Mouse (Mus musculus): Measurements from ENCODE around the gene Gnmt.

Gene Gnmt

DNA sequence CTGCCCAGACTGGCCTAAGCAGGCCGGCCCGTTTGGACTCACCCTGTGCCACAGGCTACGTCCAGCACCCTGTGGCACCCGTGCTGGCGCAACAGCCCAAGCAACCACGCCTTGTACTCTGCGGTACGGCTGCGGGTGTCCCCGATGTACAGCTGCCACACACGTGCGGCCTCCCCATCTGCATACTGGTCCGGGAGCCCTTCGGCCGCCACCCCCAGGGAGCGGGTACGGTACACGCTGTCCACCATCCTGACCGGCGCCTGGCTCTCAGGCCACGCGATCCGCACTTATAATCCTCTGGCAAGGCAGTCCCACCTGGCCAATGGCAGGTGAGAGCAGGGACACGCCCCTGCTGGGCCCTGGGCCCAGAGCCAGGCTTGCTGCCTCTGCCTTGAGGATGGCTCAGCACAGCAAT lies at the start of gene Gnmt:
Gnmt (minus strand) TSS at position 265 of the 415 bp plus-strand sequence.
- no peak for ATAC-seq (ENCODE audit: low TSS enrichment)

DNA sequence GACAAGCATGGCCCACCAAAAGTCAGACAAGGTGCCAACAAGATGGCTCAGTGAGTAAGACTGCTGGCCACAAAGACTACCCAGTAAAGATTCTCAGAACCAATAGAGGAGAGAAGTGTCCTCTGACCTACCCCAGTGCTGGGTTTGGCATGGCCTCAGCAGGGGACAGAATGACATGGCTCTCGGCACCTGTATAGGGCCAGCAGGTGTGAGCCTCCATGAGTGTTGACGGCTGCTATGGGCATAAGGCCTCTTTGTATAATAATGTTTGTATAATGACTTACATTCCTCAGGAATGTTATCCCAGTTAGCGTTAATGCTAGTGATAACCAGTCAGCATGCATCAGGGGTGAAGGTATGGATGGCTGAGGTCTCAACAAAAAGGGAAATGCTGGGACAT lies 47.1 kb upstream of the Gnmt start:
- no peak for ATAC-seq (ENCODE audit: low TSS enrichment)

DNA sequence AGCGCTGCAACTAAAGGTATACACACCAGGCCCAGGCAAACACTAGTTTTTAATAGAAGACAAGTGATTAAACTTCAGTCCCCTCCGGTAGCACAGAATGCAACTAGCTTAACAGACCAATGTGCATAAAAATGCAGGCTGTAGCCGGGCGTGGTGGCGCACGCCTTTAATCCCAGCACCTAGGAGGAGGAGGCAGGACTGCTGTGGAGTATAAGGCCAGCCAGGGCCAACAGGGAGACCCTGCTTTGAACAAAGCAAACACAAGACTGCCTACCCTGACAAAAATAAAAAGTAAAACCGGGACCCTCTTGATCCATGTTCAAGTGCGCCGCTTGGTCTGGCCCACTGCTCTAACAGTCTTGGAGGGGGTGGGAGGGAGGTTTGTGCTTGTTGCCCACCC lies 46.1 kb upstream of the Gnmt start:
- ATAC-seq (ENCODE audit: low TSS enrichment): no peak

DNA sequence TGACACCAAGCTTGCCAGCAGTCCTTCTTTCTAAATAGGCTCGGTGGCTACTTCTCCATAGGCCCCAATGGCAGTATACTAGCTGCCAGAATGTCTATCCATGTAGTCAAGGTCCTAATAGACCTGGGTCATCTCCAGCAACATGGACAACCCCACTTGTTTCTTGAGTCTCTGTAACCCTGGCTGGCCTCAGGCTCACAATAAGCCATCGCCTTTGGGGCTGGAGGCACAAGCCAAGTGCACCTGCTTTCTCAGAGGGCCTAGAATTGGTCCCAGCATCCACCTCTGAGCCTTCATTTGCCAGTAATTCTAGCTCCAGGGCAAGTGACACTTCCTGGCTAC lies 45.1 kb upstream of the Gnmt start:
- no peak for ATAC-seq (ENCODE audit: low TSS enrichment)

DNA sequence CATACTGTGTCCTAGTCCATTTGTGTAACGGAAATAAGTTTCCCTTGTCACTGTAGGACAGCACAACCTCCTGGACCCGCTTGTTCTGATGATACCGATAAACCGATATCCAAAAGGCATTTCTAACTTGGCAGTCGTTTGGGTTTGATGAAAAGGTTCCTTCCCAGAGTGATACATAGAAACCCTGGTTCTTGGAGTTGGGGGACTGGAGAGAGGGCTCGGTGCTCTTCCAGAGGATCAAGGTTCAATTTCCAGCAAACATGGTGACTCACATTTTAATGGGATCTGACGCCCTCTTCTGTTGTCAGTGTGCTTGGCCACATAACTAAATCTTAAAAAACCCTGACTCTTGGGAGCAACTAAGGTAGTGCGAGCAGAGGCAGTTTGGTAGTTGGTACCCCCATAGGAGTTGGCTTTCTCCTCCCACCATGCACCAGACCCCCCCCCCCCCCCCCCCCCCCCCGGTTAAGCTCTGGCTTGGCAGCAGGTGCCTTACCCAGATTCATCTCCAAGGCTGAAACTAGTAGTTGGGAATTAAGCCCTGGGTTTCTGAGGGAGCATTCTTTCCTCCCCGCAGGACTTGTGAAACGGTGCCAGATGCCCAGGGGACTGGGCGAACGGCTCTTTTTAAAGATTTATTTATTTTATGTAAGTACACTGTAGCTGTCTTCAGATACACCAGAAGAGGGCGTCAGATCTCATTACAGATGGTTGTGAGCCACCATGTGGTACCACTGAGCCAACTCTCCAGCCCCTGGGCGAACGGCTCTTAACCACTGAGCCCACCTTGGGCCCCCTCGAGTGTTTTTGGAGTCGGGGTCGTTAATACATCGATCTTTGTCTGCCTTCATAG lies 44.5 kb upstream of the Gnmt start:
- ATAC-seq (ENCODE audit: low TSS enrichment): peak; percentile 22; the same call in 1 of the 2 replicates

DNA sequence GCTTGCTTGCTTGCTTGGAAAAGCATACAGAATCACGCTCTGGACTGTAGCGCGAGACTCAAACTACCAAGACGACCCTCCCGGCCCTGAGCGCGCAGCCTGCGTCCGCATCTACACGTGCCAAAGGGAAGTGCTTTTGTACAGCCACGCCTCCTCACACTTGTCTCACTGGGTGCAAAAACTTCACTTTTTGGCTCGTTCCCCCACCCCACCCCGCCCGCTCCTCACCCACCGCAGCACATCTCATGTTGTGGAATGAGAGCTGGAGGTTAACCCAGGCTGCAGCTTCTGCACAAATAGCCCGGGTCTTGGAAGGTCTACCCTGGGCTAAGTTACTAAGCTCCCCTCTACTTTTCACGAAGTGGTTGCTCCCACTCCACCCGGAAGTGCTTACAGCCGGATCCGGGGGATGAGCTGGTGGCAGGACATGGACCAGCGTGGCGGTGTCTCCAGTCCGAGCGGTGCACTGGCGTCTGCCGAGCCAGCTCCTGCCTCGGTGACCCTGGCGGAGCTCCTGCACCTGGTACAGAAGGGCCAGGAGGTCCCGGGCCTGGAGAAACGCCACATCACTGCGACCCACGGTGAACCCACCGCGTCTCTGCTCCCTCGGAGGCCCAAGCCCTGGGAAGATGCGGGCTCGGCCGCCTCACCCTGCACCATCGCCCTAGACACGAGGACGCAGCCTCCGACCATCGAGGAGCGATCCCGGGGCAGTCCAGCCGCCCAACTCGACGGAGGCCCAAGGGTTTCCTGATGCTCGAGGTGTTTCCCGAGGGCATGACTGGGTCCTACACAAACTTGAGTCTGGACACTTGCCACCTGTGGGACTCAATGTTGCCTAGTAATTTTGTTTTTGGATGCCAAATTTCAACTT lies 43.7 kb upstream of the Gnmt start, which contains the start of gene 2310039H08Rik:
2310039H08Rik (plus strand) TSS at position 232 of the 874 bp plus-strand sequence.
- peak; percentile 87 for ATAC-seq (ENCODE audit: low TSS enrichment)

DNA sequence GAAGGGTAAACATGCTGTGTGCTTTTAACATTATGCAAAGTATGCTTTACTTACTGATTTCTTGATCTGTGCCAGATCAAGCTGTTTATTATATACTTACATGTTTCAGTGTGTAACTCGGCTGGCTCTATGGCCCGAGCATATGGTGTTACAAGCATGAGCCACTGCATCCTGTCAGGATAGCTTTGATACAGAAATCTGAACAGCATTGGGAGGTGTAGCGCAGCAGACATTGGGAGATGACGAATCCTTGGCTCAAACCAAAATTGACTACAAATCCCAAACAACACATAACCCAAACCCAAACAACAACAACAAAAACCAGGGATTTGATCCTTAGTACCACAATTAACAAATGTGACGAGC lies 43.1 kb upstream of the Gnmt start:
- ATAC-seq (ENCODE audit: low TSS enrichment): peak; percentile 14; the same call in 1 of the 2 replicates

DNA sequence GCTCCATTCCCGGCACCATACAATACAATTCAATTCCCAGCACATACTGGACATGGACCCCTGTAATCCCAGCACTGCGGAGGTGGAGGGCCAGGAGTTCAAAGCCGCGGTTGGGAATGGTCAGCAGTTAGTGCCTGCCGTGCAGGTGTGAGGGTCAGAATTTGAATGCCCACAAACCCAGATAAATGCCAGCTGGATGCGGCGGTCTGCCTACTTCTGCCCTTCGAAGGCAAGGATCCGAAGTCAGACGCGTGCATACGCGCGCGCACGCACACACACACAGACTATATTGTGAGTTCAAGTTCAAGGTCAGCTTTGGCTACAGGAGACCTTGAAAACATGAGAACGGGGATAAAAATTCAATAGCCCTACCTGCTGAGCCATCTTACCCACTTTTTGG lies 42.6 kb upstream of the Gnmt start:
- no peak for ATAC-seq (ENCODE audit: low TSS enrichment)

DNA sequence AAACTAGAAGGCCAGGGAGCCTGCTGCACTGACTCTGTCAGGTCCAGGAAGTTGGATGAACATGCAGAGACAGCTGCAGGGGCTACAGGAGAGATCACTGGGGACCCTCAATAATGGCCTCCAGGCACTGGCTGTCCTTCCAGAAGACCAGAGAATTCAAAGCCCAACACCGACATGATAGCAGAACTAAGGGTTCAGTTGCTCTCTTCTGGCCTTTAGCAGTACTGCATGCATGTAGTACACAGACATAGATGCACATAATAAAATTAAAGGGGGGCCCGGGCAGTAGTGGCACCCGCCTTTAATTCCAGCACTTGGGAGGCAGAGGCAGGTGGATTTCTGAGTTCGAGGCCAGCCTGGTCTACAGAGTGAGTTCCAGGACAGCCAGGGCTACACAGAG lies 42.1 kb upstream of the Gnmt start:
- no peak for ATAC-seq (ENCODE audit: low TSS enrichment)

DNA sequence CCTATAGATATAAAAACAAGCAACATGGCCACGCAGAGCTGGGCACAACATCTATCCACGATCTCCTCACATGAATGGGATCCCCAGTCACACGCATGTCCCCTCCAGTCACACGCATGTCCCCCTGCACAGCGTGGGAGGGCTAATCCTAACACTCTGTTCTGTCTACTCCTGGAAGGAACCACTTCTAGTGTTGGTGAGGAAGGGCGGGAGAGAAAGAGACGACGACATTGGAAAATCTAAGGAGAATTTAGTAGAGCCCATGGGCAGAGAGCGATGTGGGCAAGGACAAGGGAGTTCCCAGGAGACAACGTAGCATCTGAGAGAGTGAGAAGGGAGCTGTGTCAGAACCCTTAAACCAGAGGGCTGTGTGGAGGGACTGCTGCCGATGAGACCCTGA lies 41.6 kb upstream of the Gnmt start:
- ATAC-seq (ENCODE audit: low TSS enrichment): no peak

DNA sequence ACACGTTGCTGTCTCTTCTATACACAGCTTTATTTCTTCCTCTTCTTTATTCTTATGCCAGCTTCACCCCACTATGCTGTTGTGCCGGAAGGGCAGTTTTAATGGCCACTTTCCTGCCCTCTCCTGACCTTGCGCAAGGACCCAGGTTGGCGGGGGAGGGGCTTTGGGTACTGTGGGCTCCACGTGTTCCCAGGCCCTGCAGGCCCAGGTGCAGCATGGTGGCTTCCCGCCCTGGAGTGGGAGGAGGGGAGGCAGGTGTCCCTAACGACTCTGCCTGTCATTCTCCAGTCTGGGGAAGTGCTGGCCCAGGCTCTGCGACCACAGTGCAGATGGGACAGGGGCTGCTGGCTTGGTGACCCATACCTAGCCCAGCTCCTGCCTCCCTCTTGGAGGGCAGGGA lies 38.9 kb upstream of the Gnmt start:
- no peak for ATAC-seq (ENCODE audit: low TSS enrichment)

DNA sequence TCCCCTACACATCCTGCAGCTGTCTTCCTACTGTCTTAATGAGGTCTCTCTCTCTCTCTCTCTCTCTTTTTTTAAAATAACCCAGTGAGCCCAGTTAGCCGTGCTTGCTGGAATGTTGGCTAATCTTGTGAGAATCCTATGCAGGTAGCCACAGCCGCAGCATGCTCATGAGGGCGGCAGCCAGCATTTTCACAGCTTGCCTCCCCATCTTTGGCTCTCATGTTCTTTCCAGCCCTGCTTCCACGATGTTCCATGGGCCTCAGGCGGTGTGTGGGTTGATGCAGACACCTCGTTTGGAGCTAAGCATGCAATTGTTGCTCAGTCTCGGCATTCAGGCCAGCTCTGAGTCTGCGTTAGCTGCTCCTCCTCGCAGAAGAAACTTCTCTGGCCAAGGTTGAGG lies 35.9 kb upstream of the Gnmt start:
- peak; percentile 95 for ATAC-seq (ENCODE audit: low TSS enrichment)

DNA sequence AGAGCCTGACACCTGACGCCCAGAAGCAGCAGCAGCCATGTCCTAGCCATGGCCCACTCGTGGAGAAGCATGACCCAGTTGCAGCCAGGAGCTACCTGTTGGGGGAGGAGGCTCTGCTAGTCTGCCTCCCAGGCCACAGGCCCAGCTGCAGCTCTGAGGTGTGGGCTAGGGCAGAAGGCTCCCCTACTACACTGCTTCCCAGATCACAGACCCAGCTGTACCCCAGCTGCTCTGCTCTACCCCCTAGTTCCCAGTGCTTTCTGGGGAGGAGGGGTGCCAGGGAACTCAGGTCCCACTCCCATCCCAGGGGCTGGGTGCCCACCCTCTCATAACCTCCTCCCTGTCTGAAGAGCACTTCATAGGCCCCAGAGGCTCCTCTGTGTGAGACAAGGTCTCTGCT lies 34.6 kb upstream of the Gnmt start, which contains the start of gene Ptcra:
Ptcra (minus strand) TSS at position 169 of the 400 bp plus-strand sequence.
- no peak for ATAC-seq (ENCODE audit: low TSS enrichment)

DNA sequence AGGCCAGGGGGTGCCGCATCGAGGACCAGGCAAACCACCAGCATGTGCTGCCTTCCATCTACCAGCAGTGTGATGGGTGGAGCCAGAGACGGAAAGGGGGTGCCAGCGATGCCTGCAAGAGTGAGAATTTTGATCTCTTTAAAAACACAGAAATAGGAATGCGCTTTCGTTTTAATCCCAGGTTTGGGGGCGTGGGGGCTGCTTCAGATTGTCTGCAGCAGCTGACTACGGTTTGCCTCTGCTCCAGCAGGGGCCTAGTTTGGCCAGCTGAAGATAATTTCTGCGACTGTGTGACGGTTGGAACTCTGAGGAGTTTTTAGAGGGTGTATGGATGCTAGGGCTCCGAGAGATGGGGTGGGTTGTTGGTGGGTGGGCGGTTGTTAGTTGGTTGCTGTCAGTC lies 29.8 kb upstream of the Gnmt start:
- peak; percentile 69; the same call in 1 of the 2 replicates for ATAC-seq (ENCODE audit: low TSS enrichment)

DNA sequence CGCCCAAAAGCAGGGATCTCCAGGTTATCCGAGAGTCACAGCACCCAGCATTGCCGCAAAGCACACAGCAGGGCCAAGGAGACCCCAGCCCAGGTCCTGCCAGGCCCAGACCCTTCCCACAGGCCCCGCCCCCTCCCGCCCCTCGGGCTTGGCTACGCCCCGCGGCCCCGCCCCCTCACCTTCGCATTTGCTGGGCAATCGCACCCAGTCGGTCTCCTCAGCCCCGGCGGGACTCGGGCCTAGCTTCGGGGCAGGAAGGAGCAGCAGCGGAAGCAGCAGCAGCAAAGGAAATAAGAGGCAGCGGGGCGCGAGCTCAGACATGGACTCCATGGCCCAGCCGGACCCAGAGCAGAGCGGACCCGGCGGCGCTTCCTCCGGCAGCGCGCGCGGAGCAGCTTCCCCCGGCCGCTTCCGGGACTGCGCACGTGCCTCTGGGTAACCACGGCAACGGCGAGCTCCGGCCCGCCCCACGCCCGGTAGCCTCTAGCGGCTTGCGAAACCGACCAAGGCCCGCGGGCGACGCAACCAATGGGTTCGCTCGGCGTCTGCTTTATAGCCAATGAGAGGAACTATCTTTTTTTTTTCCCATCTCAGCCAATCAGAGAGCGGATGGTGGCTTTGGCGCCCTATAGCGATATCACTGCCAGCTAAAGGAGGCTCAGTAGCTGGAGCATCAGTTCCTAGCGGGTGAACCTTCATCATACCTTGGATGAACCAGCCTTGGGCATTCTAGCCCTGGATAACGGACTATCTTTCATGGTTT lies 23.0 kb upstream of the Gnmt start, which contains the start of gene Cnpy3:
Cnpy3 (minus strand) TSS at position 421 of the 763 bp plus-strand sequence.
- peak; percentile 99 for ATAC-seq (ENCODE audit: low TSS enrichment)

DNA sequence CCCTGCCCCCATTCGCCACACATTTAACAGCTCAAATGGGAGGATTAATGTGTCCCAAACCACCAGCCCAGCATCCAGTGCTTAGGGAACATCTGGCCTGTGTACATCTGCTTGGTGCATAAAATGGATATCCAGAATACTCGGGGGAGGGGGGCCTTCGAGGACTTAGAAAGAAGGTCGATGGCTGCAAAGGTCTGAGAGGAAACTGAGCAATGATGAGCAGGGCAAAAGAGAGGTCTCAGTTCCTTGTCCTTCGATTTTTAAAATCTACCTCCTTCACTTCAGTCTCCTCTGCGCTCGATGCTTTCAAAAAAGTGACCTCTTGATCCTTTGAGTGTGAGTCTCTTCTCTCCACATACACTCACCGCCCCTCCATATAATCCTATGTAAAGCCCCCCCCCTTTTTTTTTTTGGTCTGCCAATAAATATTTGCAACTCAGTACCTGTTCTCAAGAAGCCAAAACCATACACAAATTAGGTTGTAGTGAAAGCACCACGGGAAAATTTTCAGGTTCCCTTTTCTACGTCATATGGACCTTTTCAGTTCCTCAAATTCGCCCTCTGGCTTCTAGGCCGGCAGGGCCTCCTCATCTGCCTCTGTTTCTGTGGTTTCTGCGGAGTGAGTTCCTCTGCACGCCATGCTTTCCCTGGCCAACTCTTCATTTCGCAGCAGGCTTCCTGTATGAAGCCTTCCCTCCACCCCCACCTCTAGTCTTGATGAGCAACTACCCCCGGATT lies 22.3 kb upstream of the Gnmt start:
- peak; percentile 34 for ATAC-seq (ENCODE audit: low TSS enrichment)

DNA sequence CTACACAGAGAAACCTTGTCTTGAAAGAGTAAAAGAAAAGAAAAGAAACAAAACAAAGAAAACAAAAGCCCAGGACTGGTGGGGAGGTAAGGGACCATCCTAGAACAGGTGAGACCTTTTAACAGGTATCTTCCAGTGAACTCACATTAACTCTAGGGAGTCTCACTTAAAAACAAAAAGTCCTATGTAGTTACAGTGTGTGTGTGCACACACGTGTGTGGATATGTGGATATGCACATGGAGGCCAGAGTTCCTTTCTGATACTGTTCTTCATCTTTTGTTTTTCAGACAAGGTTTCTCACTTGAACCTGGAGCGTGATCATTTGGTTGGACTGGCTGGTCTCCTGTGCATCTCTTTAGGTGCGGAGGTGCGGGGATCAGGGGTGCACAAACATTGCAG lies 21.6 kb upstream of the Gnmt start:
- ATAC-seq (ENCODE audit: low TSS enrichment): no peak

DNA sequence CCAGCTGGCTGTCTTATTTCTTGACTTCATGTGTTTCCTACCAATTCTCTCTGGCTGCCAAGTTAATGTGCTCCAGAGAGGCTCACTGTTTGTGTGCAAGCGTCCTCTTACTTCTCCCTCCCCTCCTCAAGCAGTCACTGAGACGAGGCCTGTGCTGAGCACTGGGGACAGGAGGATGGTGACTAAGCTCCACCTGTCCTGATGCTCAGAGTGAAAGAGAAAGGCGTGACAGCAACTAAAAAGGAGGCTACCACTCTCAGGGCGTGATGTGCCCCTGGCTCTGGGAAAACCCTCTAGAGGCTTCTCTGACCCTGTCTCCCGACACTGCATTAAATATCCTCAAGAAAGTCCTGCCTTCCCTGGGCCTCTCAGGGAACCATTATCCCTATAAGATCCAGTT lies 20.3 kb upstream of the Gnmt start:
- ATAC-seq (ENCODE audit: low TSS enrichment): no peak

DNA sequence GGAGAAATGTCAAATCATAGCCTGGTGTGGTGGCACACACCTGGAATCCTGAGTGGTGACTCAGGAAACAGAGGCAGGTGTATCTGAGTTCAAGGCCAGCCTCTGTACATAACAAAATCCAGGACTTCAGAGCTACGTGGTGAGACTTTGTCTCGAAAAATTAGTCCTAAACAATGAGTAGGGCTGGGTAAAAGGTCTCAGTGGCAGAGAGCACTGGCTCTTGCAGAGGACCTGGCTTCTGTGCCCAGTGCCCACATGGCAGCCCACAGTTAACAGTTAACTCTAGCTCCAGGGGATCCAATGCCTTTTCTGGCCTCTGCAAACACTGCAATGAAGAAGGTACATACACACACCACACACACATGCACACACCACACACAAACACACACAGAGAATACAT lies 18.8 kb upstream of the Gnmt start:
- ATAC-seq (ENCODE audit: low TSS enrichment): no peak

DNA sequence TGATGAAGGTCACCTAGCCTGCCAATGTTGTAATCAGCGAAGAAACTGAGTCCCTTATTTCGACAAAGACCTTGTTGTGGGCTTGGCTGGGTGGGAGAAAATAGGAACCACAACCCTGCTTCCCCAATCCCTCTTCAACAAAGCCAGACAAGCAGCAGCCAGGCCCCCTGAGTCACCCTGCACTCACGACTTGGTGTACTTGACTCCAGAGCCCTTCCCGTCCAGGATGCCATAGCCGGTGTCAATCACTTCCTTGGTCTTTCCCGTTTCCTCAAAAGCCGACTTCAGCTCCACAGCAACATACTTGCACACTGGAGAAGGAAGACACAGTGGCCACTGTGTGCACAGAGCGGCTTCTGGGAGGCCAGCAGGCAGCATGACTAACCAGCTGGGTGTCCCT lies 18.3 kb upstream of the Gnmt start:
- ATAC-seq (ENCODE audit: low TSS enrichment): no peak

DNA sequence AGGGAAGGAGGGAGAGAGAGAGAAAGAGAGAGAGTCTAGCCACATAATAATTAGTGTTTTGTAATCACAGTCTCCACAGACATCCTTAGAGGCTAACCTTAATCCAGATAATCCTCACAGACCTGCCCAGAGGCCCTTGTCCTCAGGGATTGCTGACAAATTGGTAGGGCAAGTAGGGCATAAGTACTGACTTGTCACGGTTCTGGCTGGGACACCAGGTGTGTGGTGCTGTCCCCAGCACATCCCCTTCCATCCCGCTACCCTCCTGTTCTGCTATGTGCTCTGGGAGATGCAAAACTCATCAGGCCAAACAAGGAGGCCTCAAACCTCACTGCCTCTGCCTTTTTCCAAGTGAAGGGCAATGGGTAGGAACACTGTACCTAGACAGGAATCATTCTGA lies 16.5 kb upstream of the Gnmt start:
- ATAC-seq (ENCODE audit: low TSS enrichment): no peak

All from frontal cortex, adult (tissue).